Mouse (Mus musculus) MEL (cell line): ENCODE measurements at regions not wholly inside any gene's neighbourhood (a gene's known extent, or its start where the extent isn't known, plus 50 kb on each side); places are given as distances from the start of the nearest gene placed in this dataset.

Source experiments
- BHLHE40 ChIP-seq: IDR thresholded peaks from 2 replicates; pipeline ENCODE4 v1.6.1; 2012; ENCODE audit warnings: low read depth, mild to moderate bottlenecking, inconsistent platforms, low read length, improper control_type of control experiment, borderline replicate concordance
- CTCF ChIP-seq, 3 experiments: IDR thresholded peaks in 2 of 3; conservative IDR thresholded peaks in 1 of 3; 2 replicates each; pipeline ENCODE4 v1.5.1; 2011 to 2012; ENCODE audit warnings: low read length in 3 of 3, low read depth in 2 of 3, mild to moderate bottlenecking in 2 of 3, improper control_type of control experiment in 1 of 3, inconsistent platforms in 1 of 3, mixed read lengths in 1 of 3, moderate library complexity in 1 of 3; ENCODE audit not compliant: control insufficient read depth in 1 of 3, insufficient read depth in 1 of 3, poor library complexity in 1 of 3, severe bottlenecking in 1 of 3
- ELF1 ChIP-seq: IDR thresholded peaks from 2 replicates; pipeline ENCODE4 v1.6.1; 2014; ENCODE audit warnings: low read depth, mild to moderate bottlenecking, inconsistent platforms, low read length, improper control_type of control experiment, moderate library complexity
- ETS1 ChIP-seq: IDR thresholded peaks from 2 replicates; pipeline ENCODE4 v1.6.1; 2012; ENCODE audit warnings: low read depth, mild to moderate bottlenecking, inconsistent platforms, low read length, improper control_type of control experiment, moderate library complexity
- MAX ChIP-seq: IDR thresholded peaks from 2 replicates; pipeline ENCODE4 v1.6.1; 2011; ENCODE audit warnings: low read length, improper control_type of control experiment
- MEF2A ChIP-seq: IDR thresholded peaks from 2 replicates; pipeline ENCODE4 v1.6.1; 2014; ENCODE audit warnings: low read depth, mild to moderate bottlenecking, inconsistent platforms, low read length, improper control_type of control experiment; ENCODE audit not compliant: poor library complexity, insufficient replicate concordance, severe bottlenecking; ENCODE audit errors: extremely low read depth
- MYB ChIP-seq: IDR thresholded peaks from 2 replicates; pipeline ENCODE4 v1.6.1; 2011; ENCODE audit warnings: mild to moderate bottlenecking, low read depth, low read length, improper control_type of control experiment
- MYC ChIP-seq: IDR thresholded peaks from 2 replicates; pipeline ENCODE4 v1.6.1; 2011; ENCODE audit warnings: low read depth, mild to moderate bottlenecking, low read length, improper control_type of control experiment, moderate library complexity
- POLR2A ChIP-seq, 2 experiments: IDR thresholded peaks; 2 replicates each; pipeline ENCODE4 v1.6.1; 2011 to 2012; ENCODE audit warnings: low read length in 2 of 2, mild to moderate bottlenecking in 2 of 2, control low read depth in 1 of 2, improper control_type of control experiment in 1 of 2, low read depth in 1 of 2, moderate library complexity in 1 of 2; ENCODE audit not compliant: control insufficient read depth in 1 of 2, insufficient read depth in 1 of 2, poor library complexity in 1 of 2
- ZC3H11A ChIP-seq: IDR thresholded peaks from 2 replicates; pipeline ENCODE4 v1.6.1; 2012; ENCODE audit warnings: low read depth, mild to moderate bottlenecking, inconsistent platforms, low read length, improper control_type of control experiment

GRCm38 (mm10) chr14:101332015-101332414 lies 131.9 kb upstream of the Prr30 start:
- TF ChIP-seq POLR2A (IDR thresholded peaks at IDR 0.05; ENCODE audit: control insufficient read depth in 1 of 2, insufficient read depth in 1 of 2, low read depth in 1 of 2, low read length in 2 of 2, poor library complexity in 1 of 2) (no peak), MAX (no peak), BHLHE40 (no peak), MYC (no peak), ETS1 (no peak), CTCF (IDR thresholded peaks at IDR 0.05 in 2 of 3, conservative IDR thresholded peaks at IDR 0.05 in 1 of 3; ENCODE audit: control insufficient read depth in 1 of 3, insufficient read depth in 1 of 3, low read depth in 2 of 3, low read length in 3 of 3, poor library complexity in 1 of 3, severe bottlenecking in 1 of 3) (no peak), MYB (no peak), ZC3H11A (no peak), ELF1 (no peak), MEF2A (no peak)
